Mouse (Mus musculus) embryonic fibroblast, embryonic 13.5 days (primary cell): ENCODE data around the gene Hoxa11. TPM values are rescaled to one million over a fixed set of nuclear protein-coding genes. Genes with fewer than 3 reads are reported as not detected.
A peak's percentile ranks its signal among the peaks of the same experiment; 100 is the strongest.

Source experiments
- H3K27ac ChIP-seq: 2 replicates; pipeline ENCODE4 v1.5.1; 2012; ENCODE audit warnings: low read length, control low read depth, inconsistent platforms; ENCODE audit not compliant: insufficient read depth
- H3K4me1 ChIP-seq: 2 replicates; pipeline ENCODE4 v1.6.1; 2011; ENCODE audit warnings: low read length; ENCODE audit not compliant: control insufficient read depth, insufficient read depth
- H3K4me3 ChIP-seq: 2 replicates; pipeline ENCODE4 v1.5.1; 2011; ENCODE audit warnings: mild to moderate bottlenecking, control low read depth, low read length; ENCODE audit not compliant: insufficient read depth
- CTCF ChIP-seq: IDR thresholded peaks from 2 replicates; pipeline ENCODE4 v1.5.1; 2011; ENCODE audit warnings: mild to moderate bottlenecking, control low read depth, low read length, moderate library complexity, borderline replicate concordance; ENCODE audit not compliant: insufficient read depth
- POLR2A ChIP-seq: IDR thresholded peaks from 2 replicates; pipeline ENCODE4 v1.6.1; 2011; ENCODE audit warnings: low read depth, mild to moderate bottlenecking, control low read depth, low read length, moderate library complexity
- polyA plus RNA-seq: library from polyadenylated mRNA; stranded (reverse); fragments of >200 nt; gene quantifications from 2 replicates; pipeline ENCODE4 v1.2.4, GENCODE M21; 2011; ENCODE audit warnings: low read depth; ENCODE audit not compliant: missing spikeins, insufficient read length

Gene Hoxa11
- polyA plus RNA-seq, 1 experiment: 9.2 TPM

GRCm38 (mm10) chr6:52259081-52259790 is 13.6 kb upstream of the Hoxa11 start:
- H3K27ac ChIP-seq: no peak overlapping the region
- TF ChIP-seq POLR2A: no peak
- no peak for TF ChIP-seq CTCF
- peak overlapping the region; percentile 18 for H3K4me3 ChIP-seq
- H3K4me1 ChIP-seq: no peaks in the 10 kb centered on the region; the same call in 1 of the 2 replicates

GRCm38 (mm10) chr6:52256956-52257355 is 11.3 kb upstream of the Hoxa11 start:
- no peak overlapping the region for H3K4me3 ChIP-seq

GRCm38 (mm10) chr6:52253511-52254500 is 8.2 kb upstream of the Hoxa11 start:
- H3K27ac ChIP-seq: no peak overlapping the region
- TF ChIP-seq CTCF (no peak), POLR2A (no peak)
- H3K4me3 ChIP-seq: peak overlapping the region; percentile 10; the same call in 1 of the 2 replicates
- H3K4me1 ChIP-seq: no peaks in the 10 kb centered on the region

More at GRCm38 (mm10) chr6:52256956-52257355, 11.3 kb upstream of the Hoxa11 start:
- TF ChIP-seq POLR2A: no peak
- TF ChIP-seq CTCF: peak; percentile 69; the same call in 1 of the 2 replicates
- no peaks in the 10 kb centered on the region for H3K4me1 ChIP-seq
- H3K27ac ChIP-seq: no peak overlapping the region

- Histone ChIP-seq H3K4me3 (peak overlapping the region; percentile 10; the same call in 1 of the 2 replicates), H3K27ac (no peak overlapping the region), H3K4me1 (no peaks in the 10 kb centered on the region)
- no peak for TF ChIP-seq POLR2A
- no peak for TF ChIP-seq CTCF
Observed at GRCm38 (mm10) chr6:52252775-52253376, 7.3 kb upstream of the Hoxa11 start.

GRCm38 (mm10) chr6:52252016-52252774 is 6.6 kb upstream of the Hoxa11 start:
- H3K4me3 ChIP-seq: peak overlapping the region; percentile 10; the same call in 1 of the 2 replicates
- no peak for TF ChIP-seq CTCF
- TF ChIP-seq POLR2A: no peak
- no peak overlapping the region for H3K27ac ChIP-seq
- no peaks in the 10 kb centered on the region for H3K4me1 ChIP-seq

GRCm38 (mm10) chr6:52251177-52251879 is 5.7 kb upstream of the Hoxa11 start:
- Histone ChIP-seq H3K4me3 (no peak overlapping the region), H3K4me1 (no peaks in the 10 kb centered on the region), H3K27ac (peak overlapping the region; percentile 19; the same call in 1 of the 2 replicates)
- TF ChIP-seq POLR2A (no peak), CTCF (no peak)

GRCm38 (mm10) chr6:52249826-52250225 is 4.2 kb upstream of the Hoxa11 start:
- Histone ChIP-seq H3K27ac (peak overlapping the region; percentile 60; the same call in 1 of the 2 replicates), H3K4me3 (no peak overlapping the region), H3K4me1 (no peaks in the 10 kb centered on the region)
- TF ChIP-seq CTCF (no peak), POLR2A (no peak)

GRCm38 (mm10) chr6:52249415-52249738 is 3.8 kb upstream of the Hoxa11 start:
- peak overlapping the region; percentile 60 for H3K27ac ChIP-seq
- H3K4me3 ChIP-seq: peak overlapping the region; percentile 24
- no peaks in the 10 kb centered on the region for H3K4me1 ChIP-seq
- TF ChIP-seq POLR2A: no peak
- TF ChIP-seq CTCF: no peak
